Mouse (Mus musculus): ENCODE data around the gene Gli2.

Gene Gli2

DNA sequence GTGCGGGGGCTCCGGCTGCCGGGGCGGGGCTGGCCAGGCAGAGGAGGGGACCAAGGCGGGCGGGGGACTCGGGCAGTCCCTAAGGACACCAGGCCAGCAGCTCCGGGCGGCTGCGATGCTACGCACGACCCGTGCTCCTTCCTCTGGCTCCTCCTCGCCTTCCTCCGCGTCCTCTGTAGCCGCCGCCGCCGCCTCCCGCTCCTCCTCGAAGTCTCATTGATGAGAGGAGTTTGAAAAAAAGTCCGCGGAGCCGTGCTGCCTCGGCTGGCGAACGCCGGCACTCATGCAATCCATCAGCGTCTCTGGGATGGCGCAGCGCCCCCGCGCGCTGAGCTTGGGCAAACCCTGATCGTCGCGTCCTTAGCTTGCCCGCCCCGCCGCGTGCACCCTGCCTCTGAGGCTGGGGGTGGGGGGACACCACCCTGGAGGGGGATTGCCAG is at the start of gene Gli2:
Gli2 (minus strand) TSS at position 218 of the 440 bp plus-strand sequence.
- peak; percentile 87 for DNase-seq

DNA sequence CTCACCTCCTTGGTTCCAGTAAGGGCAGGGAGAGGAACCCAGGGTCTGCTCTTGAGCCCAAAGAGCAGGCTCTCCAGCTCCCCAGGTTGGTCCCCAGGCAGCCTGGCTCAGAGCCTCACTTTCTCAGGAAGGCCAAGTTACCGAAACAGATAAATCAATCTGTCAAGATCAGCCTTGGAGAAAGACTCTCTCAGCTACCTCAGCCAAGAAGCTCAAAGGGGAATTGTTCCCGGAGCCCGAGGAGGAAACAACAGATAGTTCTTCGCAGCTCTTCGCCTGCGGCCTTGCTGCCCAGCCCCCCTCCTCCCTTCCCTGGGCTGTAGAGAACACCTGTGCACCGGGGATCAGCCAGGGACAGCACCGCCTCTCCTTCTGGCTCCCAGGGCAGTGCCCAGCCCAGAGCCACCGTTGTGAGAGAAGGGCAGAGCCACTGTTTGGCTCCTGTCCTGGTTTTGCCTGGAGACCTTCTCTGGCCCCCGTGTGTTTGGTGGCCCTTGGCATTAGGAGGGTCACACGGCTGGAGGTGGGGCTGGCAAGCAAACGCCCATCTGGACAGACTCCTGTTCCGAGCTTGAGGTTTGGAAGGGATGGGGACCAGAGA is 44.6 kb upstream of the Gli2 start:
- DNase-seq = no peak

DNA sequence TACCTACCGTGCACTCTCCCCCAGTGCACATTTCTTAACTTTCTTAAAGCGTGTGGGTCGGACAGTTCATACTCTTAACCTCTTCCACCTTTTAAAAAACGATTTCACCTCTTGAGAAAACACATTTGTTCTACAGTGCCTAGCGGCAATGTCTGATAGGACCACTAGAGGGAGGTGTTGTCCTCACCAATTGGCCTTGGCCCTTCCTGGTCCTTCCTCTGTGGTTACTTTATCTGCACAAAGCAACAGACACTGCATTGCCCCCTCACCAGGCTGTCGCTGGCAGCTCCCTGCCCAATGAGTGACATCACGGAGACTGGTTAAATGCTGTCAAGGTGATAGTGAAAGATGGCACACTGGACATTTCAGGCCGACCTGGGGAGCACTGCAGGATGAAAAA is 40.3 kb upstream of the Gli2 start:
- DNase-seq = peak; percentile 40

DNA sequence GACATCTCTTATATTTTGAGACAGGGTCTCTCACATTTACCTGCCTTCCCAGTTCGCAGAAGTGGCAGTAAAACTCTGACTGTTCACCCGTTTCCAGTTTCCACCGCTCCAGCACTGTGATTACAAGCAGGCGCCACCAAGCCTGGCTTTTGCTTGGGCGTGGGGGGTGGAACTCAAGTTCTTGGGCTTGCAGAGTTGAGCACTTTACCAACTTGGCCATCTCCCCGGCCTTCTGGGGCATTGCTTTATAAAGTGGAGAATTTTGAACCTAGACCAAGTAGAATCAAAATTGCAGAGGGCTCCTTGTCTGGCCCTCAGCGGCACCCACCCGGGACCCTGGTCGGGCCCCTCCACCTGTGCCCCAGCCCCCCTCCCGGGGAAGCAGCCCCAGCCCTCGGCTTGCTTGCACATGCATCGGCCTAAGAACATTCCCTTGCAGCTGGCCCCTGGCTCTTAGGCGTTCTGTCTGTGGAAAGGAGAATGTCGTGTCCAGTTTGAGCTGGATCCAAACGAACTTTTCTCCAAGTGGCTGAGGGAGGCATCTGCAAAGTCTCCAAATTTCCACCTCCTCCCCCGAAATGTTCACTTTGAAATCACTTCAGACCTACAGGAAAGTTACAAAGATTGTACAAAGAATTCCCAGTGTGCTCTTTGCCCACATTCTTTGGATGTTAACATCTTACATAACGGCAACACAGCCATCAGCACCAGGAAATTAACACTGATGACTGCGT is 36.6 kb upstream of the Gli2 start:
- DNase-seq = no peak

DNA sequence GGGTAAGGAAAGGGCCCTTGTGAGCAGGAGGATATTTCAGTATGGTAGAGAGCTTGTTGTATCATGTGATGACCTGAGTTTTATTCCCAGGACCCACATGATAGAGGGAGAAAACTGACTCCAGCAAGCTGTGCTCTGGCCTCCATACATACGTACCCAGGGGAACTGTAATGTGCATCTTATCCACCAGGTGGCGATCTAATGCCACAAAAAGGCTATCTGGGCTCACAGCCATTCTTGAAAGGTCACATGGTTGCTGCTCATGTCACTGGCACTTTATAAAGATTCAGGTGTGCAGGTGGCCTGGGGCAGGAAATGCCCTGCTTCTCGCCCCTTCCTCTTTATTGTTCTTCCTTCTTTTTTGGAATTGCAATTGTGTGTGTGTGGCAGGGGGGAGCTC is 34.1 kb upstream of the Gli2 start:
- peak; percentile 73 for DNase-seq

DNA sequence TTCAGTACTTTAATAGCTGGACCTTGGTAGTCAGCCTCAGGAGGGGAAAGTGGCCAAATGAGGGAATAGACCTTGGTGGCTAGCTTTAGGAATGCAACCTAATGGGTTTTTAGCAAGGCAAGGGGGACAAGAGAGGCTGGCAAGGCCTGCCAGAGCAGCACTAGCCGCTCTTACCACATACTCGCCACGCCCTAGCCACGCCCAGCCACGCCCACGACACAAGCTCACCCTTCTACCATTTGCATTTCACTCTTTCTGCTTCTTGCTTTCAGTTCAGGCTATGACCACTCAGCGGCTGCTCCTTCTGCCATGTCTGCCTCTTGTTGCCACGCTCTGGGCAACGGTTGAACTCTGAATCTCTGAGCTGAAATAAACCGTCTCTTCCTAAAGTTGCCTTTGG is 32.4 kb upstream of the Gli2 start:
- DNase-seq = no peak

DNA sequence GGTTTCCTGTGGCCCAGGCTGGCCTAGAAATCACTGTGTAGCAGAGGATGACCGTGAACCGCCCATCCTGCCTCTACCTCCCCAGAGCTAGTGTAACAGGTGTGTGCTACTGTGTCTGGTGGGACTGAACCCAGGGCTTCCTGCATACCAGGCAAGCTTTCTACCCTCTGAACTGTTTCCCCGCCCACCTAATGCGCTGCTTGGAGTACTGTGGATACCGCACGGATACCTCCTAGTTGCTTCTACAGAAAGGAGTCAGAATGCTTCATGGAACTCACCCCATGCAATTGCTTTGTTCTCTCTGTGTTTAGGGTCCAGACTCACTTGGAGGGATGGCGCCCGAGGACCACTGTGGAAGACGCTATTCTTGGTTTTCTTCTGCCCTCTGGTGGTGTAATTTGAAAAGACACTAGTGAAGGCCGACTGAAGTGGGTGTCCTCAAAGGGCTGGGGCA is 30.1 kb upstream of the Gli2 start:
- DNase-seq = peak; percentile 24

DNA sequence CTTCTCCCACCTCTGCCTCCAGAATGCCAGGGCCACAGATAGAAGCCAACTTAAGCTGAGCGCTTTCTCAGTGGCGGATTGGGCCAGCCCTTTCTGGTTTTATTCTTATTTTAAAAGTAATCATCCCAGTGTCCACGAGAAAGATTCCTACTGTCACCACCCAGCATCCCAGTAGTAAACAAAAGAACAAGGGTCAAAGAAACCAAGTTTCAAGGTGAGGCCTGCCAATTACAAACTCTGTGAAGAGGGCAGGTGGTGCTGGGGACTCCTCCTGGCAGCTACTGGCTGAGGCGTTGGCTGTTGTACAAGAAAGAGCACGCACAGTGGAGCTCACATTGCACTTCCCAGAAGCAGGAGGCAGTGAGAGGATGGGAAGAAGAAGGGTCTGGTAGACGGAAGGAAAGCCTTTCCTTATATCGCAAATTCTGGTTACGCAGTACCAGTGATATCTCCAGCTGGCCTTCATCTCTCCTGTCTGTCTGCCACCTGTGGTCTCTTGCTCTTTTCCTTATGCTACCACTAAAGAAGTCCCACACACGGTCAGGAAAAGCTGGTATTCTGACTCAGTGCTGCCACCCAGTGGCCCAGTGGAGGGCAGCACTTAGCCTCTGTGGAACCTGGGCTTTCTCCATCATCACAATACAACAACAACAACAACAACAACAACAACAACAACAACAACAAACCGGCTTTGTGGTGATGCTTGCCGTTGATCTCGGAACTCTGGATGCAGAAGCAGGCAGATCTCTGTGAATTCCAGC is 29.0 kb upstream of the Gli2 start:
- peak; percentile 14 for DNase-seq

DNA sequence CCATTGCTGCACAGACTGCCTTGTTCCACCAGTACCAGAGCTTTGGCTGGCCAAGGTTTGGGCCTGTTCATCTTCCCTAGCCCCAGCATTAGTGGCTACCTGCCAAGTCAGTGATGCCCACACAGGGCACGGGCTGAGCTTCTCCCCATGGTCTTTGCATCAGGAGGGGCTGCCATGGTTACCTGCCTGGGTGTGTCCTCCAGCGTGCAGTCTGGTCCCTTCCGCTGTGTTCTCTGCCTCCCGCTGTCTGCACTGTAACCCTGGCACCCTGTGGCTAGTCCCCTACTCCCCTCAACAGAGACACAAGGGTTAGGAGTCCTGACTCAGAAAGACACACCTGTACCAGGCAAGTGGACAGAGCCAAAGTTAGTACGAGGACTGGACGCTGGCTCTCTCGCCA is 24.5 kb upstream of the Gli2 start:
- no peak for DNase-seq

DNA sequence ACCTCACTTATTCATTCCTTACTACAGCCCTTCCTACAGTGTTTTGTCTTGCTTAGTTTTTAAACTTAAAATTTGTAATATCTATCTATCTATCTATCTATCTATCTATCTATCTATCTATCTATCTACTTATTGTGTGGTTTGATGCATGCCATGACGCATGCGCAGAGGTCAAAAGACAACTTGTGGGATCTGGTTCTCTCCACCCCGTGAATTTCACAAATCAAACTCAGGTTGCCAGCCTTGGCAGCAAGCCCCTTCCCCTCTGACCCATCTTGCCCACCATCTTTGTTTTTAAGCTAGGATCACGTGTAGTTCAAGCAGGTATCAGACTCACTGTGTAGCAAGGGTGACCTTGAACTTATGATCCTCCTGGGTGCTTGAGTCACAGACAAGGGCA is 22.9 kb upstream of the Gli2 start:
- no peak for DNase-seq

DNA sequence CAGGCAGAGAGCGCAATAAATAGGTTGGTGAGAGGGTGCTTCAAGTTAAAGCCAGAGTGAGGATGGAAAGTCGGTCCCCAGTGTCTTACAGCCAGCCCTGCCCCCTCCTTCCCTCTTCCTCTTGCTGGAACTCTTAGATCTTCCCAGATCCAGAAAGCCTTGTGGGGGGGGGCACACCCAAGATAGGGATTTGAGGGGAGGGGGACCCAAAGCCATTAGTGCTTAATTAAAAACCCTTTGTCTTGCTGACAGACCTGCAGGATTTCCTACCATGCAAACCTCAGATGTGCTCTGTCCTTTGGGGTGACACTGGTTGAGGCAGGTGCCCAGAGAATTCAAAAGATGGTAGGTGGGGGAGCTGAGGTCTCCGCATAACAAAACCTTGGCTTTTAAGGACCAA is 22.5 kb upstream of the Gli2 start:
- DNase-seq = no peak

DNA sequence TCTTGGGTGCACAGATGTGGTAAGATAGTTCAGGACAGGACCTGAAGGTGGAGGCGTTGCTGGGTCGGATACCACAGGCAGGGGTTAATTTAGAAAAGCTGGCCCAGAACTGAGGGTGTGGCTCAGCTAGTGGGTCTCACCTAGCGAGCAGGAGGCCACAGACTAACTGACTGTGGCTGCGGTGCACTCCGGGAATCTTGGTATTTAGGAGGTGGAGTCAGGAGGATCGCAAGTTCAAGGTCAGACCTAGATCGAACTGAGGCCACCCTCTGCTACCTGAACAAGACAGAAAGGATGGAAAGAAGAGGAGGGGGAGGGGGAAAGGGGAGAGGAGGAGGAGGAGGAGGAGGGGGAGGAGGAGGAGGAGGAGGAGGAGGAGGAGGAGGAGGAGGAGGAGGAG is 22.1 kb upstream of the Gli2 start:
- DNase-seq = no peak

DNA sequence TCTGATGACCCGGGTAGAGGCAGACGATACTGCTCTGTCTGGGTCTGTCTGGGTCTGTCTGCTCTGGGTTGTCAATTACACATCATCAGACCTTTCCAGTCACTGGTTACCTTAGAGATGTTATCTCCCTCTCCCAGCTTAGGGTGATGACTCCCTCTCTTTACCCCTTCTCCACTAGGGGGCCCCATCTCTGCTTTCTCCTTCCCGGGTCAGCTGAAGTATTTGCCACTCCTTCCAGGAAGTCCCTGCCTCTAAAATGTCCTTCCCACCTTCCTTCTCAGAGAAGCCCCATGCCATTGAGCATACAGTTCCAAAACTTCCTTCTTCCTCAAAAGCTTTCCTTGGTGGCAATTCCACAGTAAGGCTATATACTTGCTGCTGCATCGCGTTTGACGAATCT is 21.5 kb upstream of the Gli2 start:
- DNase-seq = no peak

DNA sequence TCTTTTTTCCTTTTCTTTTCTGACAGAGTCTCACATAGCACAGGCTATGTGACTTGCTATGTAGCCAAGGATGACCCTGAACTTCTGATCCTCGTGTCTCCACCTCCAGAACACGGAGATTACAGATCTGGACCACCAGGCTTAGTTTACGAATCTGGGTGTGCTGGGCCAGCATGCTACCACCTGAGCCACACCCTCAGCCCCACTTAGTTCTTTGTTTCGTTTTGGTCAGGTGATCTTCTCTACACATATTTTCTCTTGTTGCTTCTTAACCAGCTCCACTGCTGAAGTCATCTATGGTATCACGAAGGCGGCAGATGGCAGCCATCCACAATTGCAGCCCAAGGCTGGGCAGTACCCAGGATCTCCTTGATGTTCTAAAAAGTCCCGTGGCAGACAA is 20.5 kb upstream of the Gli2 start:
- DNase-seq = no peak

DNA sequence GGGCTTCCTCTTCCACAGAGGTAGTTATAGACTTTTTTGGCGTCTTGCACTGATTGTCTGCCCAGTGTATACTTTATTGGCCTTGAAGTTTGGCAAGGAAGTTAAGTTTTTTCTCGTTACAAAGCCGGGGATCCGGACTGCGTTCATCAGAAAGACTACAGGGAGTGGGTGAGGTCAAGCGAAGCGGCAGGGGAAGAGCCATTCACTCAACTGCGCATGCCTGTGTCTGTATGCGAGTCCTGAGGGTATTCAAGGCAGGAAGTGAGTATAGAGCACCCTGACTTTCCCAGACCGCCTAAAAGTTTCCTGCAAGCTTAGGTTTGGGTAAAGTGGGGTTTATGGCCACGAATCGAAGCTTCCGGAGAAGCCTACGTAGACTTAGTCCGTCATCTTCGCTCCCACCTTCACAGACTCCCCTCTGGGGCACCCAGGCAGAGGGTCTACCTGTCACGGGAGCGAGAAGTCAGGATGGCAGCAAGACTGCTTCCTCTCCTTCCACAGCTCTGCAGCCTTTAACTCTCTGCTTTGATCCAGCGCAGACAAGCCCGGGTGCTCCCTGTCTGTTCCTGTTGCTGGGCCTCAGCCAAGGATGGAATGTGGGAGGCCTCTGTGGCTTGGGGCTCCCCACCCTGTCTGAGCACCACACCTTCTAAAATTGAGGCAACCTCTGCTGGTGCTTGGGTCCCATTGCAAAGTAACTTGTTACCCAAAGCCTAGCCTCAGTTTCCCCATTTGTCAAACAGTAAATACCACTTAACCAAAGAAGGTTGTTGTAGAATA is 11.7 kb upstream of the Gli2 start:
- DNase-seq = no peak

DNA sequence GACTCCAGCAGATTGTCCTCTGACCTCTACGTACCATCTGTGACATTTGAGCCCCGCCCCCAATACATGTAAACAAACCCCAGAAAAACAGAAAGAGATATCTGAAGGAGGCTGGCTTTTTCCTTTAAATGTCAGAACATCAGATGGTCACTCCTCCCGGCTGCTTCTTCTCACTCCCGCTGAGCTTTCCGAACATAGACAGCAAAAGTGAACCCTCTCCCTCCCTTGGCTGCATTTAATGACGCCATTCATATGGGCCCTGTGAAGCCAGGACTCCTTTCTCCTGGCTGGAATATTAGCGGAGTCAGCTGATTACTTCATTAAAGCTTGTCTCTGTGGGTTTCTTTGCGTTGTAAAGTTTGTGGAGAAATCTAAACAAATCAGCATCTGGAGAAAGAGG is 3.1 kb upstream of the Gli2 start:
- no peak for DNase-seq

DNA sequence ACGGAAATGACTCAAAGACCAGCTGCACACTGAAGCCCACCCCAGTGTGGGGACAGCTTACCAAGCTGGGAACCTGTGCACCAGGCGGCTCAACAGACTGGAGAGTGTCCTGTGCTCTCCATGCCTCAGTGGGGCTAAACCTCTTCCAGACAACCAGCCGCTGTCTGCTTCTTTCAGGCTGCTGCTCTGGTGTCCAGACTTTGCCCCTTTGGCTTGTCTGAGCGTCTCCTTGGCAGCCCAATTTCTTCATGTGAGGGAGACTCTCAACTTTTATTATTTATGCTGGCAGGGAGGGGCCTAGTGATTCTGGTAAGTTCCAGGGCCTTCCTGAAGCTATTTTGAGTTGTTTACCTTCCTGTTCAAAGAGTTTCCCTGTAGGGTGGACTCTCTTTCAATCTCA is 2.4 kb upstream of the Gli2 start:
- no peak for DNase-seq

DNA sequence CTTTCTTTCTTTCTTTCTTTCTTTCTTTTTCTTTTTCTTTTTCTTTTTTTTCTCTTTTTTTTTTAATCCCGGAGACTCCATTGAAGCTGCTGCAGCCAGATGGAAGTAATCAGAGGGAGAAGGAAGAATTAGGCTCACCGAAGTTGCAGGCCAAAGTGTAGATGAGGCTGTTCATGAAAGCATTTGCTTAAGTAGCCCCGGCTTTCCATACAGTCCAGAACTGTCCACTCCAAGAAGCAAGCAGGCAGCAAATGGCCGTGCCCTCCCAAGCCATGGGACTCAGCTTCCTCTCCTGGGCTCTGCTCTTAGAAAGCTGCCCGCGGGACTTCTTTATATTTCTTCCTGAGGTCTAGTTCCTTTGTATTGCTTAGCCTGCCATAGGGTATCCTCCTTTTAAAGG is 1.0 kb upstream of the Gli2 start:
- DNase-seq = no peak

DNA sequence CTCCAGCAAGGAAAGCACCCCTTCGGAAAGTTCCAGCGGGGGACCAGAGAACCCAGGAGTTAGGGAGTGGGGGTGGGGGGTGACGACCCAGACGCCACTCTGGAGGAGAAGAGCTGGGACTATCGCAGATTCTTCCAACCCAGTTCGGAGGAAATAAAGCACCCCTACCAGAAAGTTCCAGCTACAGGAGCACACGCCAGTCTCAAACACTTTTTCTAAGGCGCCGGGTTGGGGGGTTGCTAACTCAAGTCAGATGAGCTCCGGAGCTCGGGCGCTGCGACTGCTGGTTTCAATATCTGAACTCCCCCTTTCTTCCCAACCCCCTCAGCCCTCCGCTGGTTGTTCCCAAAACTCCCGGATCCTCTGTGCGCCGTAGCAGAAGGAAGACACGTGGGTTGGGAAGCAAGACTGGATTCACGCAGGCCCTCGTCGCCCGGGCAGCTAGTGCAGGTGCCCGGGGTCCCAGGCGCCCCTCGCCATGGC is 494 bp upstream of the Gli2 start:
- no peak for DNase-seq

DNA sequence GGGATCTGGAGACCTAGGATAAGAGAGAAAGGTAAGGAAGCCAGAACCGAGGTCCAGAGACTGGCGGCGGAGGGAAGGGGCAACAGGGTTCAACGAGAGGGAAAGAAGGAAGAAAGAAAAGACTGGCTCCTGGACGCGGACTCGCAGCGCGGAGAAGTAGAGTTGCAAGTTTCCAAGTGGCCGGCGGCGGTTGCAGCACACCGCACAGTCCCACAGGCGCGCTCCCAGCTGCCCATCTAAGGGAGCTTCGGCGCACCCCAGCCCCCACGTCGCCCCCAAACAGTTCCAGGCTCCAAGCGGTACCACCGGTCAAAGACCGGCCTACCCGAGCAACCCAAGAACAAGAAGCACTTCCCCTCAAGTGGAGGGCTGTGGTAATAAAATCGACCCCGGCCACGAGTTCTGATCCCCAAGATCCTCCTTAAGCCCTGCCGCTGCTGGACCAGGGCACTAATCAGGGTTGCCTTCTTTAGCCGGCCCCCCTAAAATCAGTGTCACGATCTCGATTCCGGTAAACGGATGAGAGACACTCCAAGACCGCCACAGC is 715 bp downstream of the Gli2 start:
- no peak for DNase-seq

DNA sequence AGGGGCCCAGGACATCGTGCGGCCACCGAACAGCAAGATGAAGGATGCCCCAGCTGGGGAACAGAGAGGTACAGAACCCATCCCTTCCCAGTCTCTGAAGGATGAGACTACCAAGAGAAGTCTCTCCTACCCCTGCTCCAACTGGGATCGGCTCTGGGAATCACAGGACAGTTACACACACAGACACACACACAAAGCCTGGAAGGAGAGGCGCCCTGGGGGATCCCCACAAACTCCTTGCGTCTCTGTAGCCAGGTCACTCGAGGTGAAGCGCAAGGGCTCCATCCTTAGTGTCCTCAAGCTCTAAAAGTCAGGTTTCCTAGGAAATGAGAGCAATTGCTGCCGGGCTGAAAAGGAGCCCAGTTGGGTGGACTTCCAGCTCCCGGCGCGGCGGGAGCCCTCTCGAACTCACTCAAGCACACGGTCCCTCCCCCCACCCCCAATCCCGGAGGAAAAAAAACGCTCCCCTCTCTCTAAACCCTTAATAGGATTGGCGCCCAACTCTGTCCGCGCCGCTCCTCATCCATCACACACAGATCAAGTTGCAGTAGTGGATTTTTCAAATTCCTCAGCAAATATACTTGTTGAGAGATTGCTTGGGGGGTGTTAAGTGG is 1.4 kb downstream of the Gli2 start:
- DNase-seq = no peak

DNA sequence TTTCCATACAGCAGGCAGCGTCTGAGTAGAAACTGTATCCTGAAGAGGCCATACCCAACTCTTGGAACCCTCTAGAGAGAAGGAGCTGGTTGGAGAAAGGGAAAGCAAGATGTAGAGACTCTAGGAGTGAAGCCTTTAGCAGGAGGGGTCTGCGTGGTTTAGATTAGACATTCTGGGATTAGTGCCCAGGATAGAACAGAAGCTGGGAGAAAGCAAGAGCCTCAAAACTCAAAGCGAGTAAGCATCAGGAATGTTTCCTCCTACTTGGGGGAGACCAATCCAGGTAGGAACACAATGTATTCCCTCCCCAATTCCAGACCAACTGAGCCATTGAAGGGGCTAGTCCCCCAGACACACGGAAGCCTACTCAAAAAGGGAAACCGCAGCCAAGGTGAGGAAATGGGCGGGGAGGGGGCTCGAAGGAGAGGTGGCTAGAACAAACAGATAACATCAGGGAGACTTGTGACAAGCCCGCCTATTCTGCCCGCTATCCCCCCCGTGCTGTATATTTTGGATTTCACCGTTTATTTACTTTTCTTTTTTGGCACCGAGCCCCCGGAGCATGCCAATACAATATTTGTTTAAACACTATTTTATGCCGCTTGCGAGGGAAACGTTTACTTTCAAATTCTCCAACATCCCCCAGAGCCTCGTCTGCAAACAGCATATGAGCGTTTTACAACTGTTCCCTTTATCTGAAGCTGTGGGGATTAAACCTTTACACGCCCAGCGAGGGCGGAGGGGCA is 2.1 kb downstream of the Gli2 start:
- no peak for DNase-seq
